Mouse (Mus musculus) ES-E14 (cell line): Measurements from ENCODE around the gene Pcmt1. TPM values are rescaled to one million over a fixed set of nuclear protein-coding genes. Genes with fewer than 3 reads are reported as not detected.

ENCODE experiments used
- DNase-seq: peaks from one replicate; pipeline ENCODE4 v3.0.0-alpha.2; 2013; ENCODE audit warnings: low read depth, low spot score
- H3K27ac ChIP-seq: 2 replicates; pipeline ENCODE4 v1.5.1; 2012; ENCODE audit warnings: low read depth, mild to moderate bottlenecking, low read length, moderate library complexity, mixed read lengths; ENCODE audit not compliant: poor library complexity, insufficient read depth, severe bottlenecking
- H3K36me3 ChIP-seq: 2 replicates; pipeline ENCODE4 v1.6.1; 2012; ENCODE audit warnings: mild to moderate bottlenecking, low read length, moderate library complexity, mixed read lengths; ENCODE audit not compliant: control insufficient read depth, poor library complexity, insufficient read depth, severe bottlenecking
- H3K4me1 ChIP-seq, 2 experiments: fragments of 150-350 bp in 1 of 2; sonication (generic) in 1 of 2; 2 replicates each; pipeline ENCODE4 v1.6.1; 2012; ENCODE audit warnings: low read length in 2 of 2, mild to moderate bottlenecking in 1 of 2, mixed read lengths in 1 of 2; ENCODE audit not compliant: control insufficient read depth in 2 of 2, insufficient read depth in 2 of 2, poor library complexity in 1 of 2
- H3K4me3 ChIP-seq, 2 experiments: fragments of 150-350 bp in 1 of 2; sonication (generic) in 1 of 2; 2 replicates each; pipeline ENCODE4 v1.5.1; 2012; ENCODE audit warnings: low read length in 2 of 2, low read depth in 1 of 2, mild to moderate bottlenecking in 1 of 2, mixed read lengths in 1 of 2; ENCODE audit not compliant: insufficient read depth in 1 of 2, poor library complexity in 1 of 2, severe bottlenecking in 1 of 2
- H3K9ac ChIP-seq: 2 replicates; pipeline ENCODE4 v1.6.1; 2012; ENCODE audit warnings: low read depth, mild to moderate bottlenecking, low read length, mixed read lengths; ENCODE audit not compliant: poor library complexity, insufficient read depth, severe bottlenecking
- H3K9me3 ChIP-seq: fragments of 150-350 bp; sonication (generic); 2 replicates; pipeline ENCODE4 v1.6.1; 2012; ENCODE audit warnings: low read depth, mild to moderate bottlenecking, low read length; ENCODE audit not compliant: control insufficient read depth, insufficient read depth
- CHD2 ChIP-seq: IDR thresholded peaks from 2 replicates; pipeline ENCODE4 v1.6.1; 2014; ENCODE audit warnings: mild to moderate bottlenecking, low read depth, low read length, inconsistent platforms
- HCFC1 ChIP-seq: IDR thresholded peaks from 2 replicates; pipeline ENCODE4 v1.6.1; 2012; ENCODE audit warnings: low read length, inconsistent platforms, borderline replicate concordance; ENCODE audit not compliant: insufficient read depth
- MAFK ChIP-seq: IDR thresholded peaks from 2 replicates; pipeline ENCODE4 v1.6.1; 2014; ENCODE audit warnings: mild to moderate bottlenecking, low read depth, low read length, inconsistent platforms; ENCODE audit not compliant: insufficient read depth
- ZC3H11A ChIP-seq: IDR thresholded peaks from 2 replicates; pipeline ENCODE4 v1.6.1; 2012; ENCODE audit warnings: low read depth, mild to moderate bottlenecking, inconsistent platforms, low read length, borderline replicate concordance
- ZNF384 ChIP-seq: IDR thresholded peaks from 2 replicates; pipeline ENCODE4 v1.6.1; 2012; ENCODE audit warnings: low read depth, low read length, inconsistent platforms
- in situ Hi-C, 2 experiments: fragments of 600-800 bp; cut with MboI; formaldehyde crosslinking; loops; one replicate each; pipeline ENCODE4 v1.15.1; 2025; ENCODE audit warnings: low sequenced_read_pairs in 2 of 2, inconsistent platforms in 1 of 2; ENCODE audit not compliant: unreplicated experiment in 2 of 2
- total RNA-seq: library from RNA; depleted of rRNA; stranded (reverse); fragments of 300-350 nt; gene quantifications from 2 replicates; pipeline ENCODE4 v1.2.3, GENCODE M21; 2012

Pcmt1 gene
- total RNA-seq, 1 experiment = 118 TPM

DNA sequence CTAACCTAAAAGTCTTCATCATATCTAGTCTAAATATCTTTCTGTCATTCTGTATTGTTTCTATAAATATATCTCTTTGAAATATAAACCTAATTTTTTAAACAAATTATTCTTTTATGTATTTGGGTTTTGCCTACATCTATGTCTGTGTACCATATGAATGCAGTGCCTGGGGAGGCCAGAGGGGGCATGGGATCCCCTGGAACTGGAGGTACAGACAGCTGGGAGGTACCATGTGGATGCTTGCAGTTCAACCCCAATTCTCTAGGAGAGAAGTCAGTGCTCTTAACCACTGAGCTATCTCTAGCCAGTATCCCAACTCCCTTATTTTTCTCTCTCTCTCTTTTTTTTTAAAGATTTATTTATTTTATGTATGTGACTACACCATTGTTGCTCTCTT is 14.3 kb upstream of the Pcmt1 start:
- no peak overlapping the region for H3K4me3 ChIP-seq
- no peak for TF ChIP-seq MAFK
- no peak for TF ChIP-seq HCFC1
- no peak for TF ChIP-seq ZC3H11A
- no peak for TF ChIP-seq ZNF384
- no peak for TF ChIP-seq CHD2
- H3K36me3 ChIP-seq = peaks cover 22% of the 10 kb centered on the region
- H3K27ac ChIP-seq = no peak overlapping the region
- H3K9me3 ChIP-seq = no peaks in the 10 kb centered on the region
- in situ Hi-C loops = no loop called here
- no peak for DNase-seq
- H3K9ac ChIP-seq = no peak overlapping the region
- H3K4me1 ChIP-seq = no peaks in the 10 kb centered on the region

DNA sequence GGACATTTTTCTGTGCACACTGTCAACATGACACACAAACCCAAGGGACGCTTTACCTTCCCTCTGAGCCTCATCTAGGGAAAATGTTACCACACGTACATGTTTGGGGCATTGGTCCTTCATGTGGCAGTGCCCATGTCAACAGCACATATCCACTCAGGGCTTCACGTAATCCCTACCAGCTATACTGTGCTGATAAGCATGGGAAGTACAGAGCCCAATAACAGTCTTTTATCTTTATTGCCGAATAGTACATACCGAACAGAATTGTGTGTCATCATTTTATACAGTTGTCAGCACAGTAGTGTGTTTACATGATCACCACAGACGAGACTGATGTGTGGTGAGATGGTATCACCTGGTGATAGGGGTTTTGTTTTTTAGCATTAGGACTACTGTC is 6.0 kb upstream of the Pcmt1 start:
- TF ChIP-seq ZNF384 = no peak
- TF ChIP-seq ZC3H11A = no peak
- TF ChIP-seq HCFC1 = no peak
- no peak for TF ChIP-seq MAFK
- no peak for TF ChIP-seq CHD2
- DNase-seq = no peak
- Histone ChIP-seq H3K4me1 (no peaks in the 10 kb centered on the region), H3K36me3 (peaks cover under 1% of the 10 kb centered on the region), H3K9me3 (no peaks in the 10 kb centered on the region), H3K27ac (no peak overlapping the region), H3K9ac (no peak overlapping the region), H3K4me3 (no peak overlapping the region)
- in situ Hi-C loops = no loop called here

DNA sequence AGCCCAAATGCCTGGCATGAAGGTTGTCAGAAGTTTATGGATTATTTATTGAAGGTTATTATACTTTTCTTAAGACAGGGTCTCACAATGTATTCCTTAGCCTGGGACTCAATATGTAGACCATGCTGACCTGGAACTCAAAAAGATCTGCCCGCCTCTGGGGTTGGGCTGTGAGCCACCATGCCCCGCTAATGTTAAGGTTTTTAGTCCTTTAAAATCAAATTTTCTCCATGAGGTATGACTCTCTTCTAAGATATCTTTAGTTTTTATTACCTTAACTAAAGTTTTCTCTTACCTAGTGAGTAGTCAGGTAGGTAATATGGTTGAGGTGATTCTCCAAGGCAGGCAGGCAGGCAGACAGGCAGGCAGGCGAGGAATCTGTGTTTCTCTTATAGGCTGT is 1.3 kb upstream of the Pcmt1 start:
- TF ChIP-seq MAFK = no peak
- TF ChIP-seq ZNF384 = no peak
- TF ChIP-seq HCFC1 = no peak
- no peak for TF ChIP-seq ZC3H11A
- no peak for TF ChIP-seq CHD2
- peaks cover 17% of the 10 kb centered on the region for H3K36me3 ChIP-seq
- no peak overlapping the region for H3K9ac ChIP-seq
- no peak for DNase-seq
- H3K9me3 ChIP-seq = no peaks in the 10 kb centered on the region
- in situ Hi-C loops = no loop called here
- H3K4me3 ChIP-seq = peak overlapping the region in 1 of 2 experiments; percentile 91; a peak in 2 of 4 replicates
- H3K4me1 ChIP-seq = 0 out of 4 replicates have a peak, but pooled peaks cover 1% of the 10 kb centered on the region in 2 experiments
- H3K27ac ChIP-seq = no peak overlapping the region

DNA sequence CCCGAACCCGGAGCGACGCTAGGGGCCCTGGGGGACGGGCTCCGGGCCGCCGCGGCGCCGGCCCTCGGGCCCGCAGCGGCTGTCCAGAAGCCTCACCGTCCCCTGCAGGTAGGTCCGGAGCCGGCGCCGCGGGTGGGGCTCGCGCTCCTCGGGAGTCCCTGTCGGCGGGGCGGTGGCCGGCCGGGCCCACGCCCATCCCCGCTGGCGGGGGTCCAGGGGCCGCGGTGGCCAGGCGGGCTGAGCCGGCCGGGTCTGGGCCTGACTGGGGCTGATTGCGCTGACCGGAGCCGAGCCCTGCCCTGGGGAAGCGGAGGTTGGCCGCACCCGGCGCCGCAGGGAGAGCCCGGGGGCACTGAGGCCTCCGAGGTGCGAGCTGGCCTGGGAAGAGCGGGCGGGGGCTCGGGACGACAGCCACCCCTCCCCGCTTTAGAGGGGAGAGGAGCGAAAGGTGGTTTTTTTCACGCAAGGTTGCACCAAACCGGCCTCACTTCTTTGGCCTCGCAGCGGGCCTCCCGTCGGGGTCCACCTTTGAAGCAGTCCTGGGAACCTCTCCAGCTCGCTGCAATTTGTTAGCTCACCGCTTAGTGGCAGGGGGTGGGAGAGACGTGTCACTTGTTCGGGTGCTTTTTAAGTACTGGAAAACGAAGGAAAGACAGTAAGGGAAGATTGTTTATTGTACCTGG is 548 bp upstream of the Pcmt1 start:
- Histone ChIP-seq H3K27ac (peak overlapping the region; percentile 48), H3K9me3 (no peaks in the 10 kb centered on the region), H3K36me3 (peaks cover 24% of the 10 kb centered on the region), H3K9ac (peak overlapping the region; percentile 92), H3K4me3 (peak overlapping the region; percentile 84 to 91), H3K4me1 (0 out of 4 replicates have a peak, but pooled peaks cover 1% of the 10 kb centered on the region in 2 experiments)
- peak; percentile 45 for DNase-seq
- TF ChIP-seq HCFC1 (no peak), CHD2 (no peak), ZNF384 (peak; percentile 53; the same call in 1 of the 2 replicates), MAFK (no peak)
- in situ Hi-C loops = no loop called here
